Mouse (Mus musculus) heart, adult 2 months (tissue): Measurements from ENCODE around the gene Got2. TPM values are rescaled to one million over a fixed set of nuclear protein-coding genes. Genes with fewer than 3 reads are reported as not detected.
"Not testable (repeated sequence)": the region's sequence is repeated elsewhere in the genome, so short reads cannot be mapped to it uniquely, and the experiment has no call there.

Experiments used
- DNase-seq, 2 experiments: peaks; one replicate each; pipeline ENCODE4 v3.0.0; 2021
- H3K27ac ChIP-seq: fragments of 200-600 bp; 2 replicates; pipeline ENCODE4 v1.8.1; 2022
- H3K27me3 ChIP-seq: fragments of 200-500 bp; 2 replicates; pipeline ENCODE4 v1.6.1; 2012; ENCODE audit warnings: mild to moderate bottlenecking, low read length, inconsistent platforms, mixed read lengths; ENCODE audit not compliant: control insufficient read depth, insufficient read depth
- H3K36me3 ChIP-seq: fragments of 200-500 bp; 2 replicates; pipeline ENCODE4 v1.6.1; 2012; ENCODE audit warnings: low read length, inconsistent platforms; ENCODE audit not compliant: control insufficient read depth, insufficient read depth
- H3K4me1 ChIP-seq: fragments of 200-500 bp; 2 replicates; pipeline ENCODE4 v1.6.1; 2011; ENCODE audit warnings: low read length; ENCODE audit not compliant: control insufficient read depth, insufficient read depth
- H3K4me3 ChIP-seq: fragments of 200-600 bp; 2 replicates; pipeline ENCODE4 v1.8.1; 2022
- H3K79me2 ChIP-seq: fragments of 200-500 bp; replicated peaks from 2 replicates; pipeline ENCODE4 v1.6.1; 2012; ENCODE audit warnings: mild to moderate bottlenecking, inconsistent platforms, low read length, moderate library complexity, mixed read lengths; ENCODE audit not compliant: control insufficient read depth, insufficient read depth
- H3K9ac ChIP-seq: fragments of 200-500 bp; 2 replicates; pipeline ENCODE4 v1.6.1; 2012; ENCODE audit warnings: low read depth, mild to moderate bottlenecking, control low read depth, inconsistent platforms, low read length, mixed read lengths
- CTCF ChIP-seq: fragments of 200-600 bp; IDR thresholded peaks from 2 replicates; pipeline ENCODE4 v1.8.1; 2022; ENCODE audit warnings: antibody characterized with exemption, mild to moderate bottlenecking, moderate library complexity
- EP300 ChIP-seq: fragments of 200-500 bp; IDR thresholded peaks from 2 replicates; pipeline ENCODE4 v1.6.1; 2011; ENCODE audit warnings: low read depth, low read length, control low read depth; ENCODE audit not compliant: insufficient read depth
- POLR2A ChIP-seq: fragments of 200-500 bp; IDR thresholded peaks from 2 replicates; pipeline ENCODE4 v1.6.1; 2011; ENCODE audit warnings: mild to moderate bottlenecking, low read depth, low read length, control low read depth; ENCODE audit not compliant: insufficient read depth
- WGBS: fragments of 180-500 bp; shearing (Covaris S2); methylation state at CpG from one replicate; pipeline ENCODE4 v1.1.7; 2018; 5-methylcytosine and 5-hydroxymethylcytosine counted together
- intact Hi-C: fragments of 180-260 bp; cut with DNase I; formaldehyde crosslinking; loops from one replicate; pipeline ENCODE4 v1.15.1; 2025
- polyA plus RNA-seq: library from polyadenylated mRNA; depleted of rRNA; stranded (reverse); fragments of >200 nt; gene quantifications from 2 replicates; pipeline ENCODE4 v1.2.3, GENCODE M21; 2012
- total RNA-seq, 2 experiments: library from RNA; stranded (reverse); gene quantifications; 2 replicates each; pipeline ENCODE4 v1.2.3; 2021

Got2 gene
- total and polyA plus RNA-seq, 3 experiments: 663 to 774 (median 732) TPM

DNA sequence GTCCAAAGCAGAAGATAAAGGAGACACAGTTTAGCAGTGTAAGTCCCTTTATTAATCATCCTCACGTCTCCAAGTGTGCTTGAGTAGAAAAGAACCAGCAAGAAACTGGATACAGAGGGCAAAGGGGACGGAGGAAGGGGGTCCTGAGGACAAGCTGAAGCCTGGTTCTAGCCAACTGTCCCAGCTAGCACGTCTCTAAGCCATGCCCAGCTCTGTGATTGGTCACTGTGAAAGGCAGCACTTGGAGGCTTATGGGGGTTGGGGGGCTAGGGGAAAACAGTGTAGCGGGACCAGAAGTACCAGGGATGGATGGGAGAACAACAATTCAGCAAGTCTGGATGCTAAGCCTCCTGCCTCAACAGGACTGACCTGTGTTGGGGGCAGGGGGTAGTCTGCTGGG lies 52.5 kb downstream of the Got2 start:
- Histone ChIP-seq H3K9ac (no peak overlapping the region), H3K27ac (no peak overlapping the region), H3K4me3 (no peak overlapping the region), H3K27me3 (no peaks in the 10 kb centered on the region), H3K4me1 (peaks cover 1% of the 10 kb centered on the region; the same call in 1 of the 2 replicates), H3K79me2 (no peaks in the 10 kb centered on the region), H3K36me3 (no peaks in the 10 kb centered on the region)
- intact Hi-C loops: no loop called here
- DNase-seq: no peak
- 81% methylated on average over 4 of the region's 4 CpGs for WGBS
- TF ChIP-seq POLR2A (no peak), CTCF (no peak), EP300 (no peak)

DNA sequence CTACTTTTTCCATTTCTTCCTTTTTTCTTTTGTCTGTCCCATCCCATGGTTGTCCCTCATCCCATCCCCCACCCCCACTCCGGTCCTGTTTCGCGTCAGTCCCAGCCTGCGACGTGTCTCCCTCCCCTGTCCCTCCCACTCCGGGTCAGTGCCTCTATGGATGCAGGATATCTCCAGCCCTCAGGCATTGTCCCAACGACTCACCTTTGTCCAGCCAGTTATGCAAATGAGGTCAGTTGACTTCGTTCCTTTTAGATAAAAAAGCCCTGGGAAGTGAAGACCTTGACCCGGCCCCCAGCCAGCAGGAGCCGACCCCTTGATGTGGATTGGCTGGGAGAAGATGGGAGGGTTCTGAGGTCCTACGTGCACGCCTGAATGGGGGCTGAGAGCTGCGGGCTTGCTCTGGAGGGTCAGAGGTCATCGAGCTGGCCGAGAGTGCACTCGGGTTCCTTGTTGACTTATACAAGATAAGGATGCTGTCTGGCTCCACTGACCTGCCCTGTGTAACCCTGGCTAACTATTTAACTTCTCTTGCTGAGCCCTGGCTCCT lies 54.8 kb downstream of the Got2 start:
- Histone ChIP-seq H3K4me3 (no peak overlapping the region), H3K79me2 (no peaks in the 10 kb centered on the region), H3K27ac (no peak overlapping the region), H3K36me3 (no peaks in the 10 kb centered on the region), H3K9ac (no peak overlapping the region), H3K27me3 (no peaks in the 10 kb centered on the region), H3K4me1 (peaks cover 1% of the 10 kb centered on the region; the same call in 1 of the 2 replicates)
- no peak for DNase-seq
- WGBS: 4% methylated on average over 16 of the region's 16 CpGs
- intact Hi-C loops: loop anchor here (2.0 to 5.0 kb wide), 3 partner anchors 71 to 231 kb away; no protein-coding TSS in a partner anchor
- TF ChIP-seq EP300 (no peak), CTCF (no peak), POLR2A (no peak)

GRCm38 (mm10) chr8:95832603-95833434 lies 55.5 kb downstream of the Got2 start:
- H3K4me3 ChIP-seq: no peak overlapping the region
- intact Hi-C loops: loop anchor here (1.0 to 5.0 kb wide), 4 partner anchors 70 to 231 kb away; no protein-coding TSS in a partner anchor
- TF ChIP-seq EP300: peak; percentile 81
- no peak for TF ChIP-seq POLR2A
- no peak; the same call in 1 of the 2 replicates for TF ChIP-seq CTCF
- no peaks in the 10 kb centered on the region for H3K27me3 ChIP-seq
- peaks cover 1% of the 10 kb centered on the region; the same call in 1 of the 2 replicates for H3K4me1 ChIP-seq
- no peak overlapping the region for H3K27ac ChIP-seq
- no peaks in the 10 kb centered on the region for H3K36me3 ChIP-seq
- no peaks in the 10 kb centered on the region for H3K79me2 ChIP-seq
- peak; percentile 80 to 88 for DNase-seq
- 19% methylated on average over 16 of the region's 16 CpGs for WGBS
- H3K9ac ChIP-seq: no peak overlapping the region

DNA sequence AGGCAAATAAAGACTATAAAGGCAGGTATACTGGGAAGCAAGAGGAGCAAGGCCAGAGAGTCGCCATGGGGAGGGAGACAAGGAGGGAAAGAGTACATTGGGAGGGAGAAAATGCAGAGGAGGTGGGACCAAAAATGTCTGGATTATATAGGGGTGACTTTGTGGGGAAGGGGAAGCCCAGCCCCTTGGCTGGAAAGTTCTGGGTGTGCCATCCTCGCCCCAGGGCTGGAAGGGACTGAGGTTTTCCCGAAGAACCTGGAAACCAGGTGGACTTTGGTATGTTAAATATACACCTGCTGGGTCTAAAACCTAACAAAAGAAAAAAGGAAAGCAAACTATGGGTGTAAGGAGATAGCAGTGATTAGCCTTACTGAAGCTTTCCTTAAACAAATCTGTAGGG lies 58.2 kb downstream of the Got2 start:
- TF ChIP-seq CTCF (no peak), EP300 (no peak), POLR2A (no peak)
- Histone ChIP-seq H3K4me1 (peaks cover 1% of the 10 kb centered on the region; the same call in 1 of the 2 replicates), H3K4me3 (no peak overlapping the region), H3K9ac (no peak overlapping the region), H3K27me3 (no peaks in the 10 kb centered on the region), H3K27ac (no peak overlapping the region), H3K36me3 (no peaks in the 10 kb centered on the region), H3K79me2 (no peaks in the 10 kb centered on the region)
- no peak for DNase-seq
- 83% methylated on average over 3 of the region's 3 CpGs for WGBS
- intact Hi-C loops: loop anchor here (2.0 to 5.0 kb wide), 3 partner anchors 47 to 228 kb away; no protein-coding TSS in a partner anchor

- 63% methylated on average over 25 of the region's 25 CpGs for WGBS
- H3K36me3 ChIP-seq, DNase-seq, H3K4me1 ChIP-seq, intact Hi-C loops, H3K79me2 ChIP-seq, H3K9ac ChIP-seq, H3K4me3 ChIP-seq, H3K27me3 ChIP-seq, H3K27ac ChIP-seq: not testable (repeated sequence)
These were observed 63.2 kb downstream of the Got2 start, which contains the start of gene Sap18b for GRCm38 (mm10) chr8:95825162-95825561. Gene Sap18b (plus strand): TSS chr8:95825346.

GRCm38 (mm10) chr8:95822699-95823098 lies 65.6 kb downstream of the Got2 start:
- Histone ChIP-seq H3K27me3 (no peaks in the 10 kb centered on the region), H3K36me3 (no peaks in the 10 kb centered on the region), H3K4me1 (no peaks in the 10 kb centered on the region; the same call in 1 of the 2 replicates), H3K27ac (no peak overlapping the region), H3K4me3 (no peak overlapping the region), H3K79me2 (no peaks in the 10 kb centered on the region), H3K9ac (no peak overlapping the region)
- 14% methylated on average over 3 of the region's 3 CpGs for WGBS
- DNase-seq: peak in 1 of 2 experiments; percentile 21
- intact Hi-C loops: no loop called here
- TF ChIP-seq CTCF (no peak), POLR2A (no peak), EP300 (peak; percentile 41; the same call in 1 of the 2 replicates)
